Mouse (Mus musculus) heart, adult 18-20 months (tissue): Measurements from ENCODE around the gene Lrrc8d. TPM values are rescaled to one million over a fixed set of nuclear protein-coding genes. Genes with fewer than 3 reads are reported as not detected.
A peak's percentile ranks its signal among the peaks of the same experiment; 100 is the strongest.

Experiments
- DNase-seq, 2 experiments: peaks; one replicate each; pipeline ENCODE4 v3.0.0; 2021 to 2022; ENCODE audit warnings: mixed read lengths in 1 of 2
- total RNA-seq, 2 experiments: library from RNA; stranded (reverse); gene quantifications; 2 replicates each; pipeline ENCODE4 v1.2.3; 2021

Lrrc8d gene
- total RNA-seq, 2 experiments from 2014 or later: 8.1 to 8.8 TPM

GRCm38 (mm10) chr5:105765386-105765785 lies 65.6 kb downstream of the Lrrc8d start:
- DNase-seq: no peak

GRCm38 (mm10) chr5:105776368-105776767 lies 76.6 kb downstream of the Lrrc8d start:
- no peak for DNase-seq

DNA sequence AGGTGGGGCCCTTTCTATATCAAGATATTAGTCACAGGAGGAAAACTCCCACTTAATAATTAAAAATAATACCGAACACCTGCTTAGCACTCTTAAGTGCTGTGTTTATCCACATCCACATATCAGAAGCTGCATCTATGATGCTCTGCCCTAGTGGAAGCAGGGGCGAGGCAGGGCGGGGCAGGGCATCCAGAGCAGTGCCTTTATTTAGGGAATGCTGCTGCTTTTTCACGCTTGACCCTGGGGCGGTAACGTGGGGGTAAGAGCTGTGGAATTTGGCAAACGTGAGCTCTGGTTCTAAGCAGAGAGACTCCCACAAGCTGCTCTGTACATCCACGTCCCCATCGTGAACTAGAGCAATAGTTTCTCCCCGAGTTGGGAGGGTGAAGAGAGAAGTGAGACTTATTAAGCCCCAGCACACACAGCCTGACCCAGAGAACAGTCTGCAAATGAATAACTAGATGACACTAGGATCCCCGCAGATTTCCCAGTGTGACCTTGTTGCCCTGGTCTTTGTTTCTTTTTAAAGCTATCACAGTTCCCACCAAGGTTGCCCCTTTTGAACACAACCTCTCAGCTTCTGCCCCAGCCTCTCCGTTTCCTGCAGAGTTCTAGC lies 77.3 kb downstream of the Lrrc8d start:
- DNase-seq: no peak

DNA sequence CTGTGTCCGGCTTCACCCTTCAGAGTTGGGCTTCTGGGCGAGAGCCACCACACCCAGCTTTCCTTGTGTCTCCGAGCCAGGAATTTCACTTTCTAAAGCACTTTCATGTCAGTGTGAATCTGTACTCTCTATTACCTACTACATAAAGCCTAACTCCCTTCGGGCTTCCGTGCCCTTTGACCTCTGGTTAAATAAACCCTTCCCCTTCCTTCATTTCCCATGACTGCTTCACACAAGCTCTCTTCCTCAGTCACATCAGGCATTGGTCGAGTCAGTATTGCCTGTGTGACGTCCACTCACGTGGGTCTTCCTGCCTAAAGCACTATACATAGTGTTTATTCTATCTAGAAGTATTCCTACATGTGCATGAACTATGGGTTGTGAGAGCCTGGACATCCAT lies 77.9 kb downstream of the Lrrc8d start:
- no peak for DNase-seq

DNA sequence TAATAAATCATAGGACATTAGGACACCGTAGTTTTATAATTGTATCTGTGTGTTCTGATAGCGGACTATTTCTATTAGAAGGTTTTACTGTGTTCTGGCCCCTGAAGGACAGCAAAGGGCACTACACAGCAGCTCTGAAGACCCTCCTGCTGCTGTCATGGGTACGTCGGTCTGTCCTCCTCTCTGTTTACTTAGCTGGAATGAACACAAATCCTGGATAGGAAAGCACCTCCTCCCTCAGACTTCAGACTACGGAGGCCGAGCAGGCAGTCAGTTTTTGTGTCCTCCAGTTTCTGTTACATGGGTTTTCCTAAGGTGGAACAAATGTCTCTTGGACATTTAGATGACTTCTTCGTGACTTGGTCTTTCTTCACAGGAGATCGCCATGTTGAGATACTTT lies 78.4 kb downstream of the Lrrc8d start:
- no peak for DNase-seq

- DNase-seq: no peak
These were observed 79.0 kb downstream of the Lrrc8d start for GRCm38 (mm10) chr5:105778723-105779122.

DNA sequence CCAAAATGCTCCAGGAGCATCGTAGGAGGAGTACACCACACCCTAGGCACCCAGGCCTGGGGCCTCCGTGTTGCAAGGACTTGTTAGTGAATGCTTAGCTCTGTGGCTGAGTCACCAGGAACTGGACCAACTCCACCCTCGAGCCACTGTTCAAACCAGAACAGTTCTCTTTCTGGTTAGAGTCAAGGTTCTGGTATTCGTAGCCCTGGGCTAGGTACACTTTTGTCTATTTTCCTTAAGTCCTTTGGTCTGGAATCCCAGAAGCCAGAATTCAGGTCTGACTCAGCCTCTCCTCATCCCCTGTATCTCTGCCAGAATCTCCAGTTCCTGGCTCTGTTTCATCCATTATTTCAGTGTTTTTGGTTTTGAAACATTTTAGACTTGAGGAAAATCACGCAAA lies 79.6 kb downstream of the Lrrc8d start:
- peak; percentile 56 to 64 for DNase-seq

DNA sequence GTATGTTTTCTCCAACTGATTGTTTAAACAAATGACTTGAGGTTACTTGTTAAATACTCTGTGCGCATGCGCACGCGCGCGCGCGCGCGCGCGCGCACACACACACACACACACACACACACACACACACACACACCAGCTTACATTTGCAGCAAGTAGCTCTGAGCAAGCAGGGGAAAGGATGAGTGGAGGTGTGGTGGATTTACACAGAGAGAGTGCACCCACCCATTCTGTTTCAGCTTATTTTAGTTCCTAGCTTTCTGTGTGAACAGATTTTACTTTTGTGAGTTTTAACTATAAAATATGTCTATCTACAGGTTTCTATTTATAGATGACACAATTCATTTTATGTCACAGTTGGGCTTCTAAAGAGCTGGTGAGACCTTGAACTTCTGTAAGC lies 84.1 kb downstream of the Lrrc8d start:
- DNase-seq: no peak

DNA sequence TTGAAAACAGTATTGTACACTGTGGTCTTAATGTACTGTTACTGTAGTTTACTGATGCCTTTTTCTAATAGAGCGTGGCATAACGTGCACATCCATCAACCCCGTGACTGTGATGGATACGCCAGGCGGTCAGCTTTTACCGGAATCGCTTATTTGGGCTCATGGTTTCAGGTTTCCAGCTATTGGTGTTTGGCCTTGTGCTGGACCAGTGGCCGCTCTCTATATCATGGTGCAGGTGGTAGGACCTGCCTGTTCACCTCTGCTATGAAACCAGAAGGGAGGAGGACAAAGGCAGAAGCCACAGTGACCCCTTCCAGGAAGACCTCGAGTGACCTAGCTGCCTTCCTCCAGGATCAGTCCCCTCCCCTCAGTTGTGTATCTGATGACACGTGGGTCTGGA lies 85.0 kb downstream of the Lrrc8d start:
- no peak for DNase-seq

GRCm38 (mm10) chr5:105787577-105787976 lies 87.8 kb downstream of the Lrrc8d start:
- peak; percentile 46 for DNase-seq

GRCm38 (mm10) chr5:105789801-105790200 lies 90.0 kb downstream of the Lrrc8d start:
- DNase-seq: no peak

DNA sequence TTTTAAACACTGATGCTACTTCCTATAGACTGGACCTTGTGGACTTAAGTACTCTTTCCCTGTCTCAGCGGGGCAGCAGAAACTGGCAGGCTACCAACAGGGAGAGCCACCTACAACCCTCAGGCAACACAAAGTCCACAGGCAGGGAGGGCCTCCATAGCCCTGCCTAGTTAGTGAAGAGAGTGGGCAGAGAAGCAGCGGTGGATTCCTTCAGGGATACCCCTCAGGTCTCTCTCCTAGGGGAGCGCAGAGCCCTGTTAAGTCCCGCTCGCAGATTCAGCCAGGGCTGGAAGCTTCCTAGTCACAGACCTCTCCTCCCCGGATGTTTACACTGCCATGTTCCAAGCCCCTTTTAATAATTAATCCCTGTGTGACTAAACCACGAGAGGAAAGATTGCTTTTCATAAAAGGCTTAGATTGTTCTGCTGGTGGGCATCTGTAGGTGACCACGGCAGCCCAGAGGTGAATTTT lies 92.6 kb downstream of the Lrrc8d start:
- DNase-seq: peak in 1 of 2 experiments; percentile 27

DNA sequence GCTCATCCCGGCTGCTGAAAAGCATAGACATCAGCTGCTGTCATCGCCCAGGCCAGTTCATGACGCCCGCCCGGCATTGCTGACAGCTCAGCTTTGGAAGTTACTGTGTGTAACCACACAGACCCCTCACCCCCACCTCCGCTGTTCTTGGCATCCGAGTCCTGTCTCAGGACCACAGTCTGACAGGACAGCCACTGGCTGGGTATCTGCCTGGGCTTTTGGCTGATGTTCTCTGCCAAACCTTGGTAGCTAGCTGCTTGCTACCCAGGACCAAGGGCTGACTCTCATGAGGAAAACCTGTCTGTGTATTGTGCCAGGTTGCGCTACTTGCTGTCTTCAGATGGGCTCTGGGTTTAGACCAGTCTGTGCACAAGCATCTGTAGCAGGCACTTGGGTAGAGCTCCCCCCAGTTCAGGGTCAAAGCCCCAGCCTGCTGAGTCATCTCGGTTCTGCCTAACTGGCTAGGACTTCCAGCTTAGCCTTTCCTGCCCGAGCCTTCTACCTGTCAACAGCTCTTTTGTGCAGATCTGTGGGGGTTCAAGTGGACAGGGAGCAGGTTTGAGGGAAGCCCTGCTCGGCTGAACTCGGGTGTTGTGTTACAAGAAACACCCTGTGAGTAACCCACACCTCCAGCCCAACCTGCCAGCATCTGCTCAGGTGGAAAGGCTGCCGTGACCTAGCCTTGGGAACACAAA lies 93.2 kb downstream of the Lrrc8d start:
- DNase-seq: peak; percentile 74 to 76

DNA sequence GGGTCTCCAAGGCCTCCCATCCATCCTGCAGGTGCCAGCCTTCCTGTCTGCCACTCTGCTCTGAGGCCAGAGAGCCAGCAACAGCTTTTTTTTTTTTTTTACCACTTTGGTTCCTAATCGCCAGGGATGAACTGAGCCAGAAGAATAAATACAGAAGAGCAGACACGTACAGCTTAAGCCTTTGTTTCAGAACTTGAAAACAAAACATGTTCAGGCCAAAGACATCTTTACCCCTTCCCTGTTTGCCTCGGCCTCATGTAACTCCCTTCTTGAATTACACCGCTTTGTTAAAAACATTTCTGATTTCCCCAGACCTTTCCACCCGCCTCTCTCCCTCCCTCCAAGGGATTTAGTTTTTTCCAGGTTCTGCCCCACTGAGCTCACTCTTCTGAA lies 93.8 kb downstream of the Lrrc8d start:
- no peak for DNase-seq

DNA sequence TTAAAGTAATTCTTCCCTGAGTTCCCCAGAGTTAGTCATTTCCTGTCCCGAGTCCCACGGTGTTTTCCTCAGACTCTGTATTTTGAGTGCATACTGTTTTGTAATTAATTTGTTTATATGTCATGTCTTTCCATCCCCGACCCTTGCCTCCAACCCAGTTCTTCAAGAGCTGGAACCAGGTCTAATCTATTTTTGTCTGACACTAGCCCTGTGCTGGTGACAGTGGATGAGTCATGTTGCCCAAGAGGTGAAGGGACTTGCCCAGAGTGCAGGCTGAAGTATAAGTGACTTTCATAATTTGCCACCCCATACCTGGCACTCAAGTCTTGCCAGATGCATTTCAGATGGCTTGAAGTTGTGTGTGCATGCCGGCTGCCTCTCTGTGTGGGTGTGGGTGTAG lies 98.7 kb downstream of the Lrrc8d start:
- peak in 1 of 2 experiments; percentile 30 for DNase-seq

DNA sequence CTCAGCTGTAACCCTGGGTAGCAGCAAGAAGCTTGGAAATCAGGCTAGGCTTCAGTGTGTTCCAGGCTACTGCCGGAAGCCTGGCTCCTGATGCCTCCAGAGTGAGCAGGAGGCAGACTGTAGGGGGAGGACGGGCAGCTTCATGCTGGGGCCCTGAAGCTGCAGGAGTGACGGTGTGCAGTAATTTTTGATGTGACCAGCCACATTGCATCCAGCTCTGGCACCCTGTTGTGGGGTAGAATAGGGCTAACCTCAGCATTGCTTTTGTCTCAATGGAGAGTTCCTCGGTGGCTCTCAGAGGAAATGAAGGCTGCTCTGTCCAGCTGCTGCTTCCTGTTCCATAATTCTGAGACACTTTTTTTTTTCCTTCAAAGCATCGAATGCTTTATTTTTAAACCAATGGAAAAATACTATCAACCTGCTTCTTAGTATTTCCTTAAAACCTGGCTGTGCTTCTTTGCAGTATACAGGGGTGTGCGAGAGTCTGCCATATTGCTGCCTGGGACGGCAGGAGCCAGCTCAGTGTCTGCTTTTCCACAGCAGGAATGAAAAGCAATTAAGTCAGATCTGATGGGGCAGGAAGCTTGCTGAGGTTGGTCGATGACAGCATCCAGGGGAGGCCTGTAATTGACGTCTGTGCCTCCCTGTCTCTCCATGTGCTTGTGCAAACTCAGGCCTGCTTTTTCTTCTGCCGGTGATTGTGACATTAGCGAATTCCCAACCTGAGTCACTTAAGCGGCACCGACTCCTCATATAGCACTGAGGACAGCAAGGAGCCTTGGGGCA lies 100.3 kb downstream of the Lrrc8d start:
- peak in 1 of 2 experiments; percentile 37 for DNase-seq

DNA sequence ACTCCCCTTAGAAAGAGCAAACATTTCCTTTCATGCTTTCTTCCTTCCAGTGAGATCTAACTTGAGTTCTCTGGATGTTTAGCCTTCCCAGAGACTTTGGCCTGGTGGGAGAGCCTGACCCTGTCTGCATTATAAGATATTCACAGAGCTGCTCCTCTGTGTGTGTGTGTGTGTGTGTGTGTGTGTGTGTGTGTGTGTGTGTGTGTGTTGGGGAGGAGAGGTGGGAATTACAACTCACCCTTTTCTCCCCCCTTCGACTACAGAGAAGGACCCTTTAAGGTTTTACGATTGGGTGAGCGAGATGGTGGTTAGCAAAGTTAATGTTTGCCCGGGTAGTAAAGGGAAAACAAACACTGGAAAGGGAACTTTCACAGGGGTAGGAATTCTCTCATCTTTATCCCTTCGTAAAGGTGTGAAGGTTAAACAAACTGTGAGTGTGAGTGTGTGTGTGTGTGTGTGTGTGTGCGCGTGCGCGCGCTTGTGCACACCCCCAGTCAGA lies 101.3 kb downstream of the Lrrc8d start:
- no peak for DNase-seq

DNA sequence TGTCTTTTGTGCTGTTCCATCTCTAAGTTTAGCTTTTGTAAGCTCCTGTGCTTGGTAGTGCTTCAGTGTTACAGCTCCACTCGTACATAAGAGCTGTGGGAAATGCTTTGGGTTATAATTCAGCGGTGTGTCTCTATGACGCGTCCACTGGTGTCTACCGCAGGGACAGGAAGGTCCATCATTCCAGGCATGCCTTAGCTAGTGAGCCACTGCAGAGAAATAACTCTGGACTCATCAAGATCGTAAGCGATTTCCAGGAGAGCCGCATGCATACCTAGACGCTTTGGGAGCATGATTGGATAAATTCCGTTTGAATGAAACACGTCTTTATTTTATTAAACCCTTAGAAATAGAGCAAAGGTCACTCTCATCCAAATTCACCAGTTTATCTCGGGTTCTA lies 106.2 kb downstream of the Lrrc8d start:
- DNase-seq: no peak

- DNase-seq: peak; percentile 36 to 39
These were observed 107.7 kb downstream of the Lrrc8d start for GRCm38 (mm10) chr5:105807461-105807860.

GRCm38 (mm10) chr5:105809056-105809455 lies 109.3 kb downstream of the Lrrc8d start:
- peak in 1 of 2 experiments; percentile 34 for DNase-seq

DNA sequence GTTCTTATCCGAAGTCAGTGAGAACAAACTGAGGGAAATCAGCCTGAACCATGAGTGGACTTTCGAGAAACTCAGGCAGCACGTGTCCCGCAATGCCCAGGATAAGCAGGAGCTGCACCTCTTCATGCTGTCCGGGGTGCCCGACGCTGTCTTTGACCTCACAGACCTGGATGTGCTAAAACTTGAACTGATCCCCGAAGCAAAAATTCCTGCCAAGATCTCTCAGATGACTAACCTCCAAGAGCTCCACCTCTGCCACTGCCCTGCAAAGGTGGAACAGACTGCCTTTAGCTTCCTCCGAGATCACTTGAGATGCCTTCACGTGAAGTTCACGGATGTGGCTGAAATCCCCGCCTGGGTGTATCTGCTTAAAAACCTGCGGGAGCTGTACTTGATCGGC lies 113.3 kb downstream of the Lrrc8d start:
- DNase-seq: no peak

DNA sequence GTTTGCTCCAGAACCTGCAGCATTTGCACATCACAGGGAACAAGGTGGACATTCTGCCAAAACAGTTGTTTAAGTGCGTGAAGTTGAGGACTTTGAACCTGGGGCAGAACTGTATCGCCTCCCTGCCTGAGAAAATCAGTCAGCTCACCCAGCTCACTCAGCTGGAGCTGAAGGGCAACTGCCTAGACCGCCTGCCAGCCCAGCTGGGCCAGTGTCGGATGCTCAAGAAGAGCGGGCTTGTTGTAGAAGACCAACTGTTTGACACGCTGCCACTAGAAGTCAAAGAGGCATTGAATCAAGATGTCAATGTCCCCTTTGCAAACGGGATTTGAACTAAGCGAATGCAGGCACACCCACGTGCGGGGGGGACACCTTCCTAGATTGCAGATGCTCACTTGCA lies 114.2 kb downstream of the Lrrc8d start:
- no peak for DNase-seq

DNA sequence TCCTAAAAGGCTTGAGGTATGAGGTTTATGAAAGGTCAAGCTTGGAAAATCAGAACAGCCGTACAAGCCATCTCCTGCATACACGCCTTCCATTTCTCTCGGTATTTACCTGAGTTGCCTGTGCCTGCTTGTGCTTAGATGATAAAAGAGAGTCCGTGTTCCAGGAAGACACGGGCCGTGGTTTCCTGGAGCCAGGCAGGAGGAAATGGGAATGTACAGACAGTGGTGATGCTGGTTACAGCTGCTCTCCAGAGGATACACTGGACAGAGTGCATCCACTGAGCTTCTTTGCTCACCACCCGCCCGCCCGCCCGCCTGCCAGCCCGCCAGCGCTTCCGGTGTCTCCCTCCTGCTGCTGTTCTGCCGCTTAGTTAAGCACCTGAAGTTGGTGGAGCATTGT lies 116.3 kb downstream of the Lrrc8d start:
- no peak for DNase-seq
